Mouse (Mus musculus) lung, postnatal 36 days (tissue): Measurements from ENCODE around the gene Trp53tg5.

Source experiments
- DNase-seq: peaks from one replicate; pipeline ENCODE4 v3.0.0; 2022; ENCODE audit warnings: mixed read lengths

Trp53tg5 gene

DNA sequence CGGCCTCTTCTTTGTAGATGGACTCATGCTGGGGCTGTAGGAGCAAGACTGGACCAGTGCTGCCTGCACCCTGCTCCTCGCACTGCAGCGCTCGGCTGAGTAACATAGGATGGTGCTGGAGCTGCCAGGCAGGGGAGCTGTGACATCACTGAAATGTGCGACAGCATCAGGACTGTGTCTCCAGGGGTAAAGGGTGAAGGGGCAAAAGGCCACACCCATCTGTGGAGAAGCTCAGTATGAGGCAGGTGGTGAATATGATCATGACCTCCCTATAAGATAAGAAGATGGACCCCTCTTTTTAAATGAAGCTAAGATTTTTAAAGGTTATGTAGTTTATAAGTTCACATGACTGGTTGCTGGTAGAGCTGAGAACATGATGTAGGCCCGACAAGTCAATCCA, at the start of gene Trp53tg5:
Gene Trp53tg5, minus strand, starts transcription at position 101 of the 400 bp plus-strand sequence.
- DNase-seq, result no peak

- no peak for DNase-seq
Observed at GRCm38 (mm10) chr2:164522280-164522679, 48.8 kb upstream of the Trp53tg5 start.

- peak; percentile 67 for DNase-seq
Observed at GRCm38 (mm10) chr2:164521841-164522240, 48.3 kb upstream of the Trp53tg5 start.

DNA sequence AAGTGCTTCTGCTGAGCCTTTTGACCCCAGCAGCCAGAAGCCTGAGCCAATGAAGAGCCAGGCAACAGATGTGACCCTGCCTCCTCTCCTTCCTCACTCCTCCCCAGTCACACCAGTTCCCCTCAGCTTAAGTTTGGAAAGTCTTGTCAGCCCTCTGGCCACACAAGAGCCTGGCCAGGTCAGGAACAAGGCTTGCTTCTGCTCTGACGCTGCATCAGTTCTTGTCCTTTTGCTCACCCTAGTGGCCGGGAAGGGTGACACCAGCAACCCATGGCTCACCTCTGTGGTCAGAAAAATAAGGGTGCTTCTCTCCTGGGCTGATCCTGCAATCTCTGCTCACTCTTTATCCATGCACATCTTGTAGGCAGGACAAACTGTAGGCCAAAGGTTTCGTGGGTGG, 47.3 kb upstream of the Trp53tg5 start:
- peak; percentile 87 for DNase-seq

- no peak for DNase-seq
Observed at GRCm38 (mm10) chr2:164519171-164519526, 45.6 kb upstream of the Trp53tg5 start.

DNA sequence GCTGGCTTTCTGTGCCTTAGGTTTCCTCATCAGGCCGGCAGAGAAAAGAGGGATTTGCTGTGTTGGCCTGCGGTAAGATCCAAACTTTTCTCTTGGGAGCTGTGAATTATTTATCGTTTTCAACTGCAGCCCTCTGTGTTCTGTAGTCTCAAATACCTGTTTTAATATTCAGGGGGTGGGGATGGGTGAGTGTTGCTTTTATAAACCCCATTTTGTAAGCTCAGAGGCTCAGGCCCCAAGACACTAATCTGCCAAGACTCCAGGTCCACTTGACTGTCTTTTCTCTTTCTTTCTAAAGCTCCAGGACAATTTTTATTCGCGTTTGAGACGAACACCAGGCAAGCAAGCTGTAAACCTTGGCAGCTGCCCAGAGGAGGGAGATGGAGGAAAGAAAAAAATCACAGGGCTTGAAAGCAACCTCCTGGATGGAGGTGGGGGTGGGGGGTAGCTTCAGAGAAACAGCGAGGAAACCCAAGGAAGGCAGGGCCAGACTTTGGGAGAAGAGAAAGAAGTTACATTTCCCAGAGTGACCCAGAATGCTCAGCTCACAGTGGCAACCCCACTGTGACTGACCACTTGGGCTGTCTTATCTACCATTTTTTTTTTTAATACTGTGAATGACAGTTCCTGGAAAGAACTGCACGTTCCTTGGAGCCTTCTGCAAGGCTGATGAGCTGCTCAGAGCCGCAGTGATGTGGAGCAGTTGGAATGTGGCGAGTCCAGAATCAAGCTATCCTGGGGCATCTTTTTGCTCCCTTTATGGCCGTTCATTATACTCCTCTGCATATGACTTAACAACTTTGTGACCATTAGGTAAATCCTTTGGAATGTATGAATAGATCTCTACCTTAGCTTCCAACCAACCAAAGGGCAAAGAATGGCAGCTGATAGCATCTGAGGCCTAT, 45.0 kb upstream of the Trp53tg5 start:
- no peak for DNase-seq

GRCm38 (mm10) chr2:164517485-164518221, 44.1 kb upstream of the Trp53tg5 start:
- DNase-seq, result peak; percentile 82

DNA sequence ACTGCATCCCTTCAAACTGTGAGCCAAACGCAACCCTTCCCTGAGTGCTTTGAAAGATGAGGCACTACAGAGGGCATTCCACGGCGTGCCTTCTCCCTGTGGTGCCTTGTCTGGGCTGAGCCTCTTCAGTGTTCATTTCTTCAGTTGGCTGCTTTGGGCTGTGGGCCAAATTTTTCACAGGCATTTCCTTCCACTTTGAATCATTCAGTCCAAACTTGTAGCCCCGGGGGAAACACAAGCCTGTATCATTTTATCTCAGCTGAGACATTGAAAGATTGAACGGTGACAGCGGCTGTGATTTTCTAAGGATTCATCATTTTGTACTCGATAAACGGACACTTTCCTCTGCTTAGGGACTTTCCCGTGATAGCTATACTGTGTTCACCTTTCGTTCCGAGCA, 43.1 kb upstream of the Trp53tg5 start:
- DNase-seq, result no peak

GRCm38 (mm10) chr2:164515897-164516296, 42.4 kb upstream of the Trp53tg5 start:
- DNase-seq, result no peak

- DNase-seq, result no peak
Observed at GRCm38 (mm10) chr2:164514916-164515315, 41.4 kb upstream of the Trp53tg5 start.

GRCm38 (mm10) chr2:164513389-164513788, 39.9 kb upstream of the Trp53tg5 start:
- DNase-seq, result peak; percentile 87

DNA sequence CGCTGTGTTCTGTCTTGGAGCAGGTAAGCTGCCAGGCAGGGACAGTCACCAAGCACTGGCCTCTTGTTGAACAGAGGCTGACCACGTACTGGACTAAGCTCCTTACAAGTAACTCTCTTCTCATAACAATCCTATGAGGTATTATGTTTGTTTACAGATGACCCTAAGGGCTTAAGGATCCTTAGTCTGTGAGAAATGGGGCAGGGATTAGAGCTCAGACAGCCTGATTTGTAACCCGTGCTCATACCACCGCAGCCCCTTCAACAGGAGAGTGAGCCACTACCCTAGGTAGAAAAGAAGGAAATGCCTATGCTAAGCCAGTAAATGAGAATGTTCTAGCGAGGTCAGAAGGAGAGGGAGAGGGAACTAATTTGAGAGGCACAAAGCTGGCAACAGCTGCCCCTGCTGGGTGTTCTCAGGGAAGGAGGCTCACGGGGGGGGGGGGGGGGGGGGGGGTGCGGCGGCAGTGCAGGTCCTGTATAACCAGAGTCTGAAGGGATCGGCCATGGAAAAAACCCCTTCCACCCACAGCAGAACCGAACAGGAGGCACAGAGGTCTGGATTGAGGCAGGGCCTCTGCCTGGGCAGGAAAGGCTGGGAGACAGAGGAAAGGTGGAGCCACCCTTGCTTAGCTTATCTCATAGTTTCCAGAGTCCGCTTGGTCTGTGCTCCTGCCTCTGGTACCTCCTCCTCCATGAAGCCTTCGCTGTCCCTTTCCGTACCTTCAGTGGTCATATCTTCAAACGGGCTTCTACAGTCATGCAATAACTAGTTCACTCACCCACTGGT, 38.8 kb upstream of the Trp53tg5 start:
- DNase-seq, result peak; percentile 70

- peak; percentile 56 for DNase-seq
Observed at GRCm38 (mm10) chr2:164510621-164511190, 37.2 kb upstream of the Trp53tg5 start.

- no peak for DNase-seq
Observed at GRCm38 (mm10) chr2:164507811-164508210, 34.3 kb upstream of the Trp53tg5 start.

DNA sequence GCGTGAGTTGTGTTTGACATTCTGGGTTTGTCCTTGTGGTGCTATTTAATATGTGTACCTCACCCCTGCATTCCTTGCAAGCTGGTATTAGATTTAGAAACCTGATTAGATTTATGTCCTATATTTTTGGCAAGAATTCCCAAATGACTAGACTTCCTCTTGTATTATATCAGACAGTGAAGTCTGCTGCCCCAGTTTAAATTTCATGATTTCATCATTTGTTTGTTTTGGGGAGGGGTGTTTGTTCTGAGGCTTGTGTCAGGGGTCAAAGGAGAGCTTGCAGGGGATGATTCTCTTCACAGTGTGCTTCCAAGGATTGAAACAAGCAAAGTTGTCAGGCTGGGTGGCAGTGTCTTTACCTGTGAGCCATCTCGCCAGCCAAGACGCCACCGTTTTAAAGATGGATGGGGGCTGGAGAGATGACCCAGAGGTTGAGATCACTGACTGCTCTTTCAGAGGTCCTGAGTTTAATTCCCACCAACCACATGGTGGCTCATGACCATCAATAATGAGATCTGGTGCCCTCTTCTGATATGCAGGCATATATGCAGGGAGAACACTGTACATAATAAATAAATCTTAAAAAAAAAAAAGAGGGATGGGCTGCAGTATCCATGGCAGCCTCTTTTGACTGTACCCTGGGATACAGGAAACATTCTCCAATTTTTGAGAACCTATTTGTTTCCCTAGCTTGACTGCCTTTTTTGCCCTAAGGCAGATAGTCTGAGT, 32.3 kb upstream of the Trp53tg5 start:
- DNase-seq, result no peak

DNA sequence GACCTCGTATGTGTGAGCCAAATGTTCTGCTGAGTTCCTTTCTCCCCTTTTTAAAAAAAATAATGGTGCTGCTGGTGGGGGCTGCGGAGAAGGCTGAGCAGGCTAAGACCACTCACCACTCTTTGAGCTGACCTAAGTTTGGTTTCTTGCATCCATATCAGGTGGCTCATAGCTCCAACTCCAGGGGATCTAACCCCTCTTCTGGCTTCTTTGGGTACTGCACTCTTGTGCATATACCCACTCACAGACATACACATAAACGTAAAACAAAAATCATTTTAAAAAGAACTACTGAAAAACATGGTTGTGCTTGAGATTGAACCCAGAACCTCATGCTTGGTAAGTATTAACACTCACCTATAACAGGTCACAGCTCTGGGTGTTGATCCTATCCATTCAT, 31.4 kb upstream of the Trp53tg5 start:
- no peak for DNase-seq

DNA sequence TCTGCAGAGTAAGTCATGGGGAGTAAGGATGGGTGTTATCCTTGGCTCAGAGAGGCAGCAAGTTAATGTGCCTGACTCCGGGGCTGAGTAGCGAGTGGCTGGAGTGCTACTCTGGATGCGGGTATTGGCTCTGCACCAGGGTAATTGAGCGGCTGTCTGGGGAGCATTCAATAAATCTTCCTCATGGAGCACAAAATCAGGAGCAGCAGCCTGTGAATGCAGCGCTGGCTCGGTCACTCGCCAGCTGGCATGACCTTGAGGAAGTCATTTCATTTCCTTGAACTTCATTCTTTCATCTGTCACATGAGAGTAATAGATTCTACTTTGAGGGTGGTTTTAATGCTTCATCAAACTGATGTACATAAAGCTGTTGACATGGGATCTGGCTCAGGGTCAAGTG, 27.0 kb upstream of the Trp53tg5 start:
- DNase-seq, result no peak

- DNase-seq, result no peak
Observed at GRCm38 (mm10) chr2:164499317-164499716, 25.8 kb upstream of the Trp53tg5 start.

GRCm38 (mm10) chr2:164497691-164498268, 24.3 kb upstream of the Trp53tg5 start:
- no peak for DNase-seq

DNA sequence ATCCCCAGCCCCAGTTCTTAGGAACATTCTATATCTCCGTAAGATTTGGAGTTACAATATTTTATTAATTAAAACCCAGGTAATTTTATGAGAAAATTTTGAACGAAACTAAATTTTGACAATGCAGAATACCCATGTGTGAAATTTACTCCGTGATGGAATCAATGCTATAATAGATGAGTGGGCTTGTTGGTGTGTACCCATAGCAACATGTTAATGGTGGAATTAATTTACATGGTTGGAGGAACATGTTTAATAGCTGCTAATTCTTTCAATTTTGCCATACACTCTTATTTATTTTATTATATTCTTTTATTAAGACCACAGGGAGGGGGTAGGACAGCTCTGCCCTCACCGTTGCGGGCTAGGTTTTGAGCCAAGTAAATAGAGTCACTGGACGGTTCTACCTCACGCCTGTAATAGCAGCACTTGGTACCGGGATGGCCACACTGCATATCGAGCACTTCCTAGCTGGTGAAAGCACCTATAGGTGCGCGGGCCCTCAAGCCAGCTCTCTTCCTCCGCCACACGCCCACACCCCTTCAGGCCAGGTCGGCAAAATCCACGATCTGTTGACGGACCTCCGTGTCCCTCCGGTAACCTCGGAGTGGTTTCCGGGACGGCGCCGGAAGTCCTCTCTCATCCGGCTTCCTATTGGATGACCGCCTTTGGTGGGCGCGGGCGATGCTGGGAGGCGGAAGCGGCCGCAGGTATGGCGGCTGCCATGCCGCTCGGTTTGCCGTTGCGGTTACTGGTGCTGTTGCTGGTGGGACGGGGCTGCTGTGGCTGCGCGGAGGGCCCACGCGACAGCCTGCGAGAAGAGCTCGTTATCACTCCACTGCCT, 23.5 kb upstream of the Trp53tg5 start, which contains the start of gene Pigt:
Gene Pigt, plus strand, starts transcription at position 674 of the 844 bp plus-strand sequence.
- DNase-seq, result peak; percentile 90

DNA sequence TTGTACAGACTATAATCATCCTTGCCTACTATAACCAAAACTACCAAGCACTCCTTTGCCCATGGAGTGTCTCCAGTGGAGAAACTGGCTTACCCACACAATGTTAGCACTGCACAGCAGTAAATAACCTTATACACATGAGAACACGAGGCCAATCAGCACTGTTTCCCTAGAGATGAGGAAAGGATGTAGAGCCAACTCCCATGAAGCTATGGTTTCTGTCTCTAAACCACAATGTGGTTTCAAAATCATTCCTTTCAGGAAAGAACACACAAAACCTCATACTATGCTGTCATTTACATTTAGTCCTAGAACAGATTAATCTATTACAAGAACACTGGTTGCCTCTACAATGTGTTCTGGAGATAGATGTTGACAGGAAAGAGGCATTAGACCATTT, 22.8 kb upstream of the Trp53tg5 start:
- no peak for DNase-seq
